In genomic region chr10:99270406-99270805, GRCm38 (mm10) we compare ENCODE assay signal across 8 mouse cellular contexts. TPM values are rescaled to one million over a fixed set of nuclear protein-coding genes. Genes with fewer than 3 reads are reported as not detected.
DNase-seq lines count a peak whose midpoint lies in the region; ATAC-seq and TF ChIP-seq lines count a peak whose summit lies in the region.
"Had no signal": no experiment of that assay in that cellular context is flagged by ENCODE, and none has a peak within 500 bp of the region (broad histone marks: within the 10 kb centered on the region; RNA-seq: fewer than 3 reads in every experiment).

No protein-coding gene starts in this region.

- H3K9ac ChIP-seq in heart, postnatal 0 days (replicated peaks; ENCODE audit: low read depth, low read length) = no peak overlapping the region
- no peak overlapping the region for H3K9ac ChIP-seq in limb, embryonic 12.5 days (replicated peaks)
- H3K9ac ChIP-seq in midbrain, embryonic 15.5 days = no peak overlapping the region

- no peak for TF ChIP-seq POLR2A in bone marrow, adult 2 months (IDR thresholded peaks at IDR 0.05; ENCODE audit: borderline replicate concordance, control insufficient read depth, low read depth, low read length)

- ATAC-seq in heart, postnatal 0 days (ENCODE audit: insufficient read depth, low read depth) = peak; percentile 16; the same call in 1 of the 2 replicates
- no peak for ATAC-seq in limb, embryonic 12.5 days (ENCODE audit: insufficient number of reproducible peaks, insufficient read depth, low FRiP score, low TSS enrichment, low read depth)
- peak; percentile 68 for ATAC-seq in monocyte, adult 5-6 weeks (replicated peaks; ENCODE audit: insufficient number of reproducible peaks, low FRiP score, low TSS enrichment, poor library complexity, severe bottlenecking)
- no peak for ATAC-seq in cerebellum, adult (ENCODE audit: insufficient number of reproducible peaks, low FRiP score, low TSS enrichment)
- ATAC-seq in midbrain, embryonic 15.5 days (replicated peaks) = no peak

- 4% methylated on average over 10 of the region's 10 CpGs for WGBS in bone marrow, adult 2 months
- WGBS in heart, postnatal 0 days = 48% methylated on average over 10 of the region's 10 CpGs
- WGBS in limb, embryonic 12.5 days = 11% methylated on average over 10 of the region's 10 CpGs
- WGBS in midbrain, embryonic 15.5 days = 65% methylated on average over 10 of the region's 10 CpGs

- H3K4me1 ChIP-seq in bone marrow, adult 2 months (ENCODE audit: control insufficient read depth, insufficient read depth, low read length) = peaks cover 5% of the 10 kb centered on the region
- peaks cover 20% of the 10 kb centered on the region; the same call in 1 of the 2 replicates for H3K4me1 ChIP-seq in heart, postnatal 0 days (ENCODE audit: control insufficient read depth, insufficient read depth)
- peaks cover 48% of the 10 kb centered on the region for H3K4me1 ChIP-seq in limb, embryonic 12.5 days (replicated peaks)
- peaks cover 24% of the 10 kb centered on the region for H3K4me1 ChIP-seq in midbrain, embryonic 15.5 days

- peak overlapping the region; percentile 17 for H3K4me3 ChIP-seq in bone marrow, adult 2 months (replicated peaks; ENCODE audit: control insufficient read depth, low read depth, low read length)
- no peak overlapping the region for H3K4me3 ChIP-seq in heart, postnatal 0 days (ENCODE audit: low read depth, low read length)
- H3K4me3 ChIP-seq in limb, embryonic 12.5 days (replicated peaks) = no peak overlapping the region
- no peak overlapping the region for H3K4me3 ChIP-seq in midbrain, embryonic 15.5 days
- H3K4me3 ChIP-seq: megakaryocyte, embryonic 14.5 days had no signal

- no peak for TF ChIP-seq CTCF in bone marrow, adult 2 months (IDR thresholded peaks at IDR 0.05; ENCODE audit: control insufficient read depth, insufficient read depth, low read length)
- TF ChIP-seq CTCF in heart, postnatal 0 days (IDR thresholded peaks at IDR 0.05; ENCODE audit: low read depth) = no peak

- peak overlapping the region; percentile 79 for H3K27ac ChIP-seq in bone marrow, adult 2 months (ENCODE audit: control insufficient read depth, insufficient read depth, low read depth, low read length, poor library complexity)
- H3K27ac ChIP-seq in heart, postnatal 0 days (ENCODE audit: low read depth) = peak overlapping the region; percentile 69
- H3K27ac ChIP-seq in limb, embryonic 12.5 days = peak overlapping the region; percentile 71
- H3K27ac ChIP-seq in midbrain, embryonic 15.5 days = no peak overlapping the region

- H3K9me3 ChIP-seq in heart, postnatal 0 days (replicated peaks; ENCODE audit: control insufficient read depth, low read length) = no peaks in the 10 kb centered on the region
- H3K9me3 ChIP-seq in limb, embryonic 12.5 days = no peaks in the 10 kb centered on the region
- H3K9me3 ChIP-seq in midbrain, embryonic 15.5 days = no peaks in the 10 kb centered on the region
- H3K9me3 ChIP-seq: megakaryocyte, embryonic 14.5 days had no signal

- TF ChIP-seq EP300 in heart, postnatal 0 days (IDR thresholded peaks at IDR 0.05; ENCODE audit: low read depth) = no peak

- H3K27me3 ChIP-seq in heart, postnatal 0 days (ENCODE audit: control insufficient read depth, insufficient read depth, low read length) = no peaks in the 10 kb centered on the region
- H3K27me3 ChIP-seq in limb, embryonic 12.5 days = no peaks in the 10 kb centered on the region
- H3K27me3 ChIP-seq in midbrain, embryonic 15.5 days (replicated peaks) = no peaks in the 10 kb centered on the region
- H3K27me3 ChIP-seq: megakaryocyte, embryonic 14.5 days had no signal

- DNase-seq in adipocyte (ENCODE audit: low spot score) = peak; percentile 62
- DNase-seq in heart, postnatal 0 days (ENCODE audit: low spot score) = no peak

- peaks cover 11% of the 10 kb centered on the region for H3K36me3 ChIP-seq in heart, postnatal 0 days (replicated peaks; ENCODE audit: control insufficient read depth, insufficient read depth, low read length)
- H3K36me3 ChIP-seq in limb, embryonic 12.5 days = peaks cover 7% of the 10 kb centered on the region
- H3K36me3 ChIP-seq in midbrain, embryonic 15.5 days (replicated peaks) = no peaks in the 10 kb centered on the region

- H3K4me2 ChIP-seq in heart, postnatal 0 days (ENCODE audit: low read depth, low read length) = no peak overlapping the region
- H3K4me2 ChIP-seq in limb, embryonic 12.5 days = peak overlapping the region; percentile 22
- no peak overlapping the region for H3K4me2 ChIP-seq in midbrain, embryonic 15.5 days

RNA-seq across cellular contexts. Expression of gene Dusp6, which starts 7.4 kb away (rescaled TPM):
- polyA plus RNA-seq in bone marrow, adult 2 months (2011; ENCODE audit: insufficient read depth, insufficient read length, low replicate concordance, missing spikeins) = 19.3 and 43.1 TPM in 2 replicates
- total RNA-seq in heart, postnatal 0 days (2014; rRNA removed; ENCODE audit: low replicate concordance) = 59.8 and 73.6 TPM in 2 replicates
- 23.2 and 25.8 TPM in 2 replicates for polyA plus RNA-seq in heart, postnatal 0 days (2015; fragmentation: Nextera tagmentation; extraction: Ambion mirVana)
- polyA plus RNA-seq in limb, embryonic 12.5 days (2016; fragmentation: Nextera tagmentation; extraction: Ambion mirVana) = 117 and 122 TPM in 2 replicates
- total RNA-seq in monocyte, adult 5-6 weeks (2017) = 114 to 201 TPM (median 184 TPM) in 3 replicates
- polyA plus RNA-seq in midbrain, embryonic 15.5 days (2015; fragmentation: Nextera tagmentation; extraction: Ambion mirVana) = 27.0 and 28.3 TPM in 2 replicates

Comparison
In these comparisons a context has a peak if more than half of its experiments do, and no peak if none do; other contexts are left out.
1. ATAC-seq: peak in heart, postnatal 0 days (single experiment) and monocyte, adult 5-6 weeks (single experiment); none in limb, embryonic 12.5 days (single experiment), cerebellum, adult (single experiment) and midbrain, embryonic 15.5 days (single experiment).